Mouse (Mus musculus): ENCODE data around the gene Ndufc2. TPM values are rescaled to one million over a fixed set of nuclear protein-coding genes. Genes with fewer than 3 reads are reported as not detected.
"Not testable (repeated sequence)": the region's sequence is repeated elsewhere in the genome, so short reads cannot be mapped to it uniquely, and the experiment has no call there.

Ndufc2 gene
- polyA plus RNA-seq, 1 experiment: 15.6 TPM

DNA sequence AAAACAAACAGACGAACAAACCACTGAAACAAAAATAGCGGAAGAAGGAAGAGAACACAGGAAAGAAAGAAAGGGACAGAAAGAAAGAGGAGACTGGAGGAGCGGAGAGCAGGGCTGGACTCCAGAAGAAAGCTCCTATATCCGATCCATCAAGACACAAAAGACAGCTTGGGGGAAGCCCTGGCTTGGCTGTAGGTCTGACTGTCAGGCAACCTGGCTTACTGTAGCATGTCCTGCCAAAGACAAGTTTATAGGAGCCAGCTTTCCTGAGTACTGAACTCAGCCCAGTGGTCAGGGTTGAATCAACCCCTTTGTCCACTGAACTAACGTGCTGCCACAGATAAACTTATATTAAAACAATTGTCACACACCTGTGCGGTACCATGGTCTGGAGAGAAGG is 27.5 kb downstream of the Ndufc2 start:
- Histone ChIP-seq H3K4me1 (ENCODE audit: control insufficient read depth) (peaks cover 4% of the 10 kb centered on the region), H3K4me3 (replicated peaks) (no peak overlapping the region), H3K36me3 (ENCODE audit: control insufficient read depth) (no peaks in the 10 kb centered on the region), H3K27me3 (ENCODE audit: control insufficient read depth) (no peaks in the 10 kb centered on the region), H3K9me3 (ENCODE audit: control insufficient read depth, low read length) (no peaks in the 10 kb centered on the region)
- no peak for TF ChIP-seq GATA1 (IDR thresholded peaks at IDR 0.05; ENCODE audit: low read length)
- TF ChIP-seq TAL1 (IDR thresholded peaks at IDR 0.05; ENCODE audit: low read length): no peak

DNA sequence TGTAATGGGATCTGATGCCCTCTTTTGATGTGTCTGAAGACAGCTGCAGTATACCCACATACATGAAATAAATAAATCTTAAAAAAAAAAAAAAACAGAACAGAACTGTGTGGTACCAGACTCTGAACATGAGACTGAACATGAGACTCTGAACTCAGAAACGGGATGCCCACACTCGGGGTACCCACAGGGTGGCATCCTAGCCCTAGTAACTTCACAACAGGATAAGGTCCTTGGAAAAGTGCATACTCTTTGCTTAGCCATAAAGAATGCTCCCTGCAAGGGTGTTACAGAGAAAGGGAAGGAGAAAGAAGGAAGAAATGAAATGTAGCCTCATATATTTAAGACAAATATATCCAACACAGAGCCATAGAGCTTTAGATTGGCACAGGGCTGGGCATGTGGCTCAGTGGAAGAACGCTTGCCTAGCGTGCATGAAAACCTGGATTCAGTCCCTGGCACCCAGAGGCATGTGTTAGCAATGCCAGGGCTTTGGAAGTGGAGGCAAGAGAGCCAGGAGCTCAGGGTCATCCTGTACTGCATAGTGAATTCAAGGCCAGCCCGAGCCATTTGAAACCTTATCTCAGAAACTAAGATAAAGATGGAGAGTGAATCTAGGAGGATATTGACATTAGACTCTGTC is 28.1 kb downstream of the Ndufc2 start:
- Histone ChIP-seq H3K4me3 (replicated peaks) (no peak overlapping the region), H3K4me1 (ENCODE audit: control insufficient read depth) (peaks cover 4% of the 10 kb centered on the region), H3K27me3 (ENCODE audit: control insufficient read depth) (no peaks in the 10 kb centered on the region), H3K36me3 (ENCODE audit: control insufficient read depth) (no peaks in the 10 kb centered on the region), H3K9me3 (ENCODE audit: control insufficient read depth, low read length) (no peaks in the 10 kb centered on the region)
- TF ChIP-seq TAL1 (IDR thresholded peaks at IDR 0.05; ENCODE audit: low read length) (no peak), GATA1 (IDR thresholded peaks at IDR 0.05; ENCODE audit: low read length) (no peak)

DNA sequence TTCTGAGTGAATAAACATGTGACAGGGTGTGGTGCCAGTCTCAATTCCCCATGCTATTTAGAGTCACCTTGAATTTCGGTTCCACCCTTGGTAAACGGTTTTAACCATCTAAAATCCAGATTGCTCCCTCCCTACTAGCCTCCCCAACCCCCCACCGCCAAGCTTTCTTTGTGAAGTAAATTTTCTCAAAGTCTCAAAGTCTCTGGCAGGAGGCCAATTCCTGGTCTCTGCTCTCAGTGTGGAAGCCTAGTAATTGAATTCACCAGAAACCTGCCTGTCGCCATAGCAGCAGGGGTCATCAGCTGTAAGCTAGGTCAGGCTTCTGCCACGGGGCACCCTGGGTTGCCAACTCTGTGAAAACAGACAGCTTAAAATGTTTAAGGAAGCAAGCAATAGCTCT is 29.9 kb downstream of the Ndufc2 start:
- H3K27me3 ChIP-seq (ENCODE audit: control insufficient read depth): no peaks in the 10 kb centered on the region
- no peaks in the 10 kb centered on the region for H3K9me3 ChIP-seq (ENCODE audit: control insufficient read depth, low read length)
- TF ChIP-seq TAL1 (IDR thresholded peaks at IDR 0.05; ENCODE audit: low read length) (no peak), GATA1 (IDR thresholded peaks at IDR 0.05; ENCODE audit: low read length) (no peak)
- H3K4me1 ChIP-seq (ENCODE audit: control insufficient read depth): peaks cover 4% of the 10 kb centered on the region
- H3K4me3 ChIP-seq (replicated peaks): no peak overlapping the region
- H3K36me3 ChIP-seq (ENCODE audit: control insufficient read depth): no peaks in the 10 kb centered on the region

DNA sequence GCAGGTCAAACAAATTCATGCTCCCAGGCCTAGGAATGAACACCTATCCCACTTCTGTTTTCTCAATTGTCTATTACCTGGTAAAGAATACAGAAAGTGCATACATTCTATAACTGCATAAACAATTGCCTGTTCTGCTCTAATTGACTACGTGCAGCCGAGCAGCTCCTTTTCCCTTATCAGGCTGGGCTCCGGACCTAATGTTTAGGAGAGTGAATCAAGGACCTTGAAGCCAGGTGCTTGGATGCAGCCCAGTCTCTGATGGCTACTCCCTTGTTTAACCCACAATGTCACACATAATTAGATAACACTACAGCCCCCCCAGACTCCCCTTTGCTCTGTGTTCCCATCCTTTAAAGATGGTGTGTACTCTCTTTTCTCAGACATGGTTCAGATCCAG is 33.7 kb downstream of the Ndufc2 start:
- not testable (repeated sequence) for H3K4me1 ChIP-seq (ENCODE audit: control insufficient read depth); H3K4me3 ChIP-seq (replicated peaks); H3K27me3 ChIP-seq (ENCODE audit: control insufficient read depth); H3K9me3 ChIP-seq (ENCODE audit: control insufficient read depth, low read length); H3K36me3 ChIP-seq (ENCODE audit: control insufficient read depth)

DNA sequence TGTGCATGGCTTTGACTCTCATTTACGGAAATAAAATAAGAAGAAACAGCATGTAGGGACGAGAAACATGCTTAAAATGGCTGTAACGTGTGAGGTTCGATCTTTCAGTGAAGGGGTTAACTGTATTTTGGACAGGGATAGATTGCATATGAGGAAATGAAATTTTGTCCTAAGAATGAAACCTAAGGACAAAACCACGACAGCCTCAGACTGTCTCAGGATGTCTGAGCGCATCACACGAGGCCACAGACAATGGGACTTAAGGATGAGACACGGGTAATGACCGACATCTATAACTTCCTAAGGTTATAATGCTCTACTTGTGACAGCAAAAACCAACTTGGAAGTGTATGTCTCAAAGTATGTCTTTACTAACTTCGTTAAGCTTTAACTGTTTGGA is 34.7 kb downstream of the Ndufc2 start:
- H3K9me3 ChIP-seq (ENCODE audit: control insufficient read depth, low read length): no peaks in the 10 kb centered on the region
- no peak overlapping the region for H3K4me3 ChIP-seq (replicated peaks)
- H3K4me1 ChIP-seq (ENCODE audit: control insufficient read depth): no peaks in the 10 kb centered on the region
- H3K27me3 ChIP-seq (ENCODE audit: control insufficient read depth): no peaks in the 10 kb centered on the region
- no peaks in the 10 kb centered on the region for H3K36me3 ChIP-seq (ENCODE audit: control insufficient read depth)
- TF ChIP-seq TAL1 (IDR thresholded peaks at IDR 0.05; ENCODE audit: low read length): no peak
- TF ChIP-seq GATA1 (IDR thresholded peaks at IDR 0.05; ENCODE audit: low read length): no peak

DNA sequence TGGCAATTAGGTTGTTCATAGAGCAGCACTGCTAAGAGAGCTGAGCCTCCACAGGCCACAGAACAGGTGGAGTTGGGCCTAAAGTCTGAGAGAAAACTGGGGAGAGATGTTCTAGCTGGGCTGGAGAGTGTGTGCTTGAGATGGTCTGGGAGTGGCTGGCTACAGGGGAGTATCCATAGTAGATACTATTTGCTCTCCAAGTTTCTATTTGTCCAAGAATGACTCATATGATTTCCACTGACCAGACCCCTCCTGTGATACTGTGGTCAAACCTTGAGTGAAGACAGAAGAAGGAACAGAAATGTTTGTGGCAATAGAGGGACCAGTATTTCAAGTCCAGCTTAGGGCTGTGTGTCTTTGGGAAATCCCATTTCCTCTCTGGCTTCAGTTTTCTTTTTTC is 39.2 kb downstream of the Ndufc2 start:
- TF ChIP-seq TAL1 (IDR thresholded peaks at IDR 0.05; ENCODE audit: low read length) (no peak), GATA1 (IDR thresholded peaks at IDR 0.05; ENCODE audit: low read length) (no peak)
- peaks cover 14% of the 10 kb centered on the region for H3K9me3 ChIP-seq (ENCODE audit: control insufficient read depth, low read length)

DNA sequence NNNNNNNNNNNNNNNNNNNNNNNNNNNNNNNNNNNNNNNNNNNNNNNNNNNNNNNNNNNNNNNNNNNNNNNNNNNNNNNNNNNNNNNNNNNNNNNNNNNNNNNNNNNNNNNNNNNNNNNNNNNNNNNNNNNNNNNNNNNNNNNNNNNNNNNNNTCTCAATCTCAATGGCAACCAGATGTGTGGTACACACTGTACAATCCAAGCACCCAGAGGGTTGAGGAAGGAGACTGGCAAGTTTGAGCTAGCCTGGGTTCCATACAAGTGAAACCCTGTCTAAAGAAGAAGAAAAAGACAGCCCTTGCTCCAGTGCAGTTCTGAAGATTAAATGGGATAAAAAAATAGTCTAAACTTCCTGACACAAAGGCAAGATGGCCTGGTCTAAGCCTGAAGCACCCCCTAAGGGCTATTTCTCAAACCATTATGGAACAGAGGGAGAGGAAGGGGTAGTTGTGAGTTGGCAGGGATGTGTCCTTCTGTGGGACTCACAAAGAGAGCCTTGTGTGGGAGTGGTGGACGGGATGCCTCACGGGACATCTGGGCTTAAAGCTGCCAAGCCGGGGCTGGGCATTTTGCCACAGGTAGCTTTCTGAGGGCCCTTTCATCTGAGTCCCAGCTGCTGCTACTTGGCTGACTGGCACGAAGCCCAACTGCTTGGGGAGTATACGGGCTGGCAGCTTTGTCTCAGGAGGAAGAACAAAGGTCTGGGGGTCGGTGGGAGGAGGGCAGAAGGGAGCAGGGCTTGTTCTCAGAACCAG is 46.5 kb downstream of the Ndufc2 start:
- no peak overlapping the region for H3K4me3 ChIP-seq (replicated peaks)
- TF ChIP-seq GATA1 (IDR thresholded peaks at IDR 0.05; ENCODE audit: low read length) (no peak), TAL1 (IDR thresholded peaks at IDR 0.05; ENCODE audit: low read length) (no peak)
- no peaks in the 10 kb centered on the region for H3K36me3 ChIP-seq (ENCODE audit: control insufficient read depth)
- H3K9me3 ChIP-seq (ENCODE audit: control insufficient read depth, low read length): peaks cover 9% of the 10 kb centered on the region
- H3K4me1 ChIP-seq (ENCODE audit: control insufficient read depth): peaks cover 7% of the 10 kb centered on the region
- H3K27me3 ChIP-seq (ENCODE audit: control insufficient read depth): no peaks in the 10 kb centered on the region

More for the DNA sequence above, 39.2 kb downstream of the Ndufc2 start:
- Histone ChIP-seq H3K4me1 (ENCODE audit: control insufficient read depth) (no peaks in the 10 kb centered on the region), H3K4me3 (replicated peaks) (no peak overlapping the region), H3K27me3 (ENCODE audit: control insufficient read depth) (no peaks in the 10 kb centered on the region; the same call in 1 of the 2 replicates), H3K36me3 (ENCODE audit: control insufficient read depth) (no peaks in the 10 kb centered on the region)

DNA sequence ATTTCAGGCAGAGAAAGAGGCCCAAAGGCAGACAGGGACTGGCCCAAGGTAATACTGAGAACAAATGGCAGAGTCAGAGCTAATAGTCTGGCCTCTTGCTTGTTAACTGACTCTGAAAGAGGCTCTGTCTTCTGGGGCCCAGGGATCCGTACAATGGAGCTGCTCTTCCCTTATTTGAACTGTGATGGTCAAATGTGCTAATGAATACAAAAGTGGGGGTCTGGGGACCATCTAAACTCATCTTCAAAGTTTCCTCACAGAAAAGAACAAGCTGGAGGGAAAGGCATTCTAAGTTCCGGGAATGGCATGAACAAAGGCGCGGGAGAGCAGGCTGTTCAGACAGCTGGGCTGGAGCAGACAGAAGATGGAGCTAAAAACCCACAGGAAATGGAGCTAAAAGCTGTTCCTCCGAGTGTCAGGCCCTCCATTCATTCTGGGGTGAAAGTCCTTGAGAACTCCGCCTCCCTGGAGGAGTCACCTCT is 47.3 kb downstream of the Ndufc2 start:
- Histone ChIP-seq H3K9me3 (ENCODE audit: control insufficient read depth, low read length) (peaks cover 6% of the 10 kb centered on the region), H3K4me1 (ENCODE audit: control insufficient read depth) (peaks cover 15% of the 10 kb centered on the region), H3K27me3 (ENCODE audit: control insufficient read depth) (no peaks in the 10 kb centered on the region), H3K36me3 (ENCODE audit: control insufficient read depth) (no peaks in the 10 kb centered on the region), H3K4me3 (replicated peaks) (no peak overlapping the region)
- no peak for TF ChIP-seq TAL1 (IDR thresholded peaks at IDR 0.05; ENCODE audit: low read length)
- no peak for TF ChIP-seq GATA1 (IDR thresholded peaks at IDR 0.05; ENCODE audit: low read length)

DNA sequence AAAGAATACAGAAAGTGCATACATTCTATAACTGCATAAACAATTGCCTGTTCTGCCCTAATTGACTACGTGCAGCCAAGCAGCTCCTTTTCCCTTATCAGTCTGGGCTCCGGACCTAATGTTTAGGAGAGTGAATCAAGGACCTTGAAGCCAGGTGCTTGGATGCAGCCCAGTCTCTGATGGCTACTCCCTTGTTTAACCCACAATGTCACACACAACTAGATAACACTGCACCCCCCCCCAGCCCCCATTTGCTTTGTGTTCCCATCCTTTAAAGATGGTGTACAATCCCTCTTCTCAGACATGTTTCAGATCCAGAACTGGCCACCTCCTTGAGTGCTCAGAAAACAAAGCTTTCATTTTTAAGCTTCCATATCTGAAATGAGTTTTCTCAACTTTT is 51.2 kb downstream of the Ndufc2 start, which contains the start of gene Kctd14:
Kctd14 (plus strand) TSS at position 301 of the 400 bp plus-strand sequence.
- H3K9me3 ChIP-seq (ENCODE audit: control insufficient read depth, low read length); H3K27me3 ChIP-seq (ENCODE audit: control insufficient read depth): not testable (repeated sequence)
- Histone ChIP-seq H3K4me3 (replicated peaks) (peak within 1 kb of the TSS; percentile 66), H3K4me1 (ENCODE audit: control insufficient read depth) (peaks cover 50% of the 10 kb centered on the region), H3K36me3 (ENCODE audit: control insufficient read depth) (peaks cover 15% of the 10 kb centered on the region)
